Mouse (Mus musculus): Measurements from ENCODE around the gene Kcnmb3.

Kcnmb3 gene

DNA sequence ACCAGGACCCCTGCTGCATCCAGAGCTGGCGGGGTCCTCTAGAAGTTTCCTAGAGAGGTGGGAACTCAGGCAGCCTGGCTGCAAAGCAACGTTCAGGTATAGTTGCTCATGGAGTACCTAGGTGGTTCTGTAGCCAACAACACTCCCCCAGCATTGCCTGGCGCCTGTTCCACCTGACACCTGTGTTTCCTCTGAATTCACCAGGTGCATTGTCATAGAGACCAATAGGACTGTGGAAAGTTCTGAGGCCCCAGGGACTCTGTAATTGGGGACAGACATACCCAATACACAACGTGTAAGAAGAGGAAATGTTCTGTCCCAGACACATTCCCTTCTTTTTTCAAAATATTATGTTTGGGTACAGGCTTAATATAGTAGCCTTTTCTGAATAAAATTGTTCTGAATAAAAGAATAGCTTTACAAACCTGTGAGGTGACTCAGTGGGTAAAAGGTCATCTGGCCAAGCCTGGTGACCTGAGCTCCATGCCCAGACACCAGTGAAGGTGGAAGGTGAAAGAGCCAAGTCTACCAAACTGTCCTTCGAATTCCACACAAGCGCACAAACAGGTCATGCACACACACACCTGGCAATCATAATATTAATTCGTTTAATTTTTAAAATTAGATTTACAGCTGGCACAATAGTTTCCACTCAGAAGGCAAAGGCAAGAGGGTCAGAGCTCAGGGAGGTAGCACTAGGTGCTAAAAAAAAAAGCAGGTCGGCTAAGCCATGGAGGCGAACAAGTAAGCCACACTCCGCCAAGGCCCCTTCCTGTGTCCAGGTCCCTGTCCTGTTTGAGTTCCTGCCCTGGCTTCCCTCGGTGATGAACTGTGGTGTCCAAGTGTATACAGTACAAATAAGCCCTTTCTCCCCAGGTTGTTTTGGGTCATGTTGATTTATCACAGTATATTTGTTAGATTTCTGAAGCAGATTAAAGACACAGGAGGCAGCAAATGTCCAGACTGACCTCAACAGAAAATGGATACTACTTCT, at the start of gene Kcnmb3:
Gene Kcnmb3, minus strand, starts transcription at position 135 of the 994 bp plus-strand sequence.
- DNase-seq = no peak

DNA sequence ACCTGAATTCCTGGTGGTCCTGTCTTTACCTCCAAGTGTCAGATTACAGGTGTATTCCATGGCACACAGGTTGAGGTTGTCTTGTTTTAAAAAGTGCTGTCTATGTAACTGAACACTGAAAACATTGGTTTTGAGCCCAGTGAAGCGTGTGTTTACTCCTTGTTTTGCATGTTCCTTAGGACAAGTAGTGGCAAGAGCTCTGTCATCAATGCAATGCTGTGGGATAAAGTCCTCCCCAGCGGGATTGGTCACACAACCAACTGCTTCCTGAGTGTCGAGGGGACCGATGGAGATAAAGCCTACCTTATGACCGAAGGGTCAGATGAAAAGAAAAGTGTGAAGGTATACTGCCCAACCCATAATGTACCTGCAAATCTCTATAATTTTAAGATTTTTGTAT, 46.1 kb upstream of the Kcnmb3 start:
- no peak for DNase-seq

DNA sequence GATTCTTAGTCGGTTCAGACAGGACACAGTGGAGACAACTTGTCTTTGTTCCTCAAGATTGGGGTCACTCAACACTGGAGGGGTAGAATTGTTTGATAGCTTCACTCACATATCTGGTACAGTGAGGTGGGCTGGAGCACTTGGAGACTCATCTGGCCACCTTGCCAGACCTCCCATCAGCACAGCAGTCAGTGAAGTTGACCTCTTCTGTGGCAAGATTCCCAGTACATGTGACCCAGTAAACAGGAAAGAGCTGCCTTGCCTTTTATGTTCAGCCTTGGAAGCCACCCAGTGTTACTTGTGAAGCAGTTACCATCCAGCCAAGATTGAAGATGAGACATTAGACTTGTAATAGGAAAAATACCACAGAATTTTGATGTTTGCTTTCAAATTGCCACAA, 45.5 kb upstream of the Kcnmb3 start:
- DNase-seq = peak; percentile 21

DNA sequence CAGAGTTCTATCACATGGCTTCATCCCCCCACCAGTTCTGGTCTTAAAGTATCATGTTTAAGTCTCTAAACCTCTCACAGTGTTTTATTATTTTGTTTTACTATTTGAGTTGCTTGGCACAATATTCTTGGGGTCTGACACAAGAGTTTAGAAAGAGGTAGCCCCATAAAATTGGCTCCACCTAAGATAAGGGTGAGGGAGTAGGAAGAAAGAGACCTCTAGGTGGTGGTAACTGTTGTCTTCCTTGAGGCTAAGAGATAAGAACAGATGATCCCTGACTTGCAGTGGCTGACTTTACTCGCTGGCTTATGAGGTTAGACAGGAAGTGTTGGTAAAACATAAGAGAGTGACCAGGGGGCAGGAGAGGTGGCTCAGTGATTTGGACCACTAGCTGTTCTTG, 43.7 kb upstream of the Kcnmb3 start:
- DNase-seq = no peak

DNA sequence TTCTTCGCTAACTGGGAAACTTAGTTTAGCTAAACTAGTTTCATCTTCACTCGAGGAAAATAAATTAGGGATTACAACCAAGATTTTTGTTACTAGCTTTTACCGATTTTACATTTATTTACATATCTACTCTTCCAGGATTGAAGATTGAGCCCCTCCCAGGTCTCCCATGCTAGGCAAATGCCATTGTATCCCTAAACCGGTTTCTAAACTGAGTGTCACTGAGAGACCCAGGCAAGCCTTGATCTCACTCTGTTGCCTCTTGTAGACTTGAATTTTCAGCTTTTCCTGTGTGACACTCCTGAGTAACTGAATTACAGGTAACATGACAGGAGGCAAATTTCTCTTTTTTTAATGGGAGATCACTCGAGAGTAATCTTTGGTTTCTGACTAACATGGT, 38.0 kb upstream of the Kcnmb3 start:
- DNase-seq = no peak

DNA sequence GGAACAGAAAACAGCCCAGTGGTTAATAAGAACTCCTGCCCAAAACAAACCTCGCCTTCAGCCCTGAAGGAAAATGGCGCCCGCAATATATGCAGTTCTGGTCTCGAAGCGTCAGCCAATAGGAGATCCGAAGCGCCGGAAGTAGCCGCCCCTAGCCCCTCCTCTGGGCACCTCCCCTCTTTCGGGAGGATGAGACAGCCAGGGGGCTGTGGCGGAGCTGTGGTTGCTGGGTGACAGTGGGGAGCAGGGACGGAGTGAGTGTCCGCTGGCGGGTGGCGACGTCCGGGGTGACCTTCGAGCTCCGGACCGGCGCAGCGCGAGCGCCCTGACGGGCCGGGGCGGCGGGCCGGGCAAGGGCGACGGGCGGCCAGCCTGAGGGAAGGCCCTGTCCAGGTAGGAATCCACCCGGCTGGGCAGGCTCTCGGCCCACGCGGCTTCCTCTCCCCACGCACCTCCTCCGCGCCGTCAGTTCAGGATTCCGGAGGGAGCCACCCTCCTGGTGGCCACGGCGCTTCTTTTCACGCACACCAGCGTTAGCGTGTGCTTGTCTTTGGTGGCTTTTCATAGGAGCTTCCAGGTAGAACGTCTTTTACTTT, 37.4 kb upstream of the Kcnmb3 start, which contains the start of gene Mfn1:
Gene Mfn1, plus strand, starts transcription at position 163 of the 596 bp plus-strand sequence.
- DNase-seq = peak; percentile 94

DNA sequence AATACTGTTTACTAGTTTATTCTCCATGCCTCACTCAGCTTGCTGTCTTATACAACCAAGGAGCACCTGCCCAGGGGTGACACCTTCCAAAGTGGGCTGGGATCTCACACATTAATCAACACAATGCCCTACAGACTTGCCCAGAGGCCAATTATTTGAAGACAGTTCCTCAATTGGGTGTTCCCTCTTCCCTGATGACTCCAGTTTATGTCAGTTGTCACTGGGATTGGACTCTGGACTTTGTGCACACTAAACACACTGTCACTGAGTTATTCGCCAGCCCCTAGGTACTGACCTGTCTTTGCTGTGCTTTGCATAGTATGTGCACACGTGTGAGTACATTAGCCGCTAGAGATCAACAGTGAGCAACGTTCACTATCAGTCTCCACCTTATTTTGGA, 35.1 kb upstream of the Kcnmb3 start:
- DNase-seq = no peak

DNA sequence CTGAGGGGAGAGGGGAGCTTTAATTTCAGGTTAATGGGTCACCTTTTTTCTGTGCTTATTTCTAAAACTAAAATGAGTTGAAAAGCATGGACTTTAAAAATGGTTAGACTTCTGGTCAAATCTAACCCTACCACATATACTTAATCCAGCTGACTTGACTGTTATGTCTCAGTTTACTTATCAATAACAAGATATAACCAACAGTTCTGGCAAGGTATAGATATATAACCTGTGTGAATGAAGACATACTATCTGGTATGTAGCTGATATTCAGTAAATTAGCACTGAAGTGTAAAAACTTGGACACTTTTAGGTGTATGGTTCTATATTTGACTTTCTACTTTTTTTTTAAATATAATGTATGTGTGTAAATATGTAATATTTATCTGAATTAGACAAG, 21.5 kb upstream of the Kcnmb3 start:
- DNase-seq = no peak

DNA sequence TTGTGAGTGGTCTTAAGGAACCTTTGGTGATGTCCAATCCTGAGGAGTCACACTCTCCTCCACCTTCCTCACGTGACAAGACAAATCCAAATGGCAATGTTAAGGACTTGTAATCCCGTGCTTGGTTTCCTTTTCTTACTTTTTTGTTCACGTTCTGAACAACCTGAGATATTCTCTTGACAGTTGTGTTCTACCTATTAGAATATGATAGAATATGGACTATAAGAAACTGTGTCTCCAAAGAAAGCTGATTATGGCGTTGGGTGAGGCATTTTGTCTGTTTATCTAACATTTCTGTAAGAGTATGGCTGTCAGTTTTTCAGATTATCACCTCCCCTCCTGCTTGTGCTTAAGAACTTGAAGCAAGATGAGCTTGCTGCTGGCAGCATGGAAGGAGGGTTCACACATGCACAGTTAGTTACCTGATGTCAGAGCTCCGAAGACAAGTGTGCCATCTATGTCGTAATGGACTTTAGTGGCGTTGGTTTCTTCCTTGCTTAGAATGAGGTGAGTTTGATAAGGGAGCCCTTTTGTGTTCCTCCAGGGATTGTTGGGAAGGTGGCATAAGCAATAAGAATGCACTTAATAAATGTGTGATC, 20.8 kb upstream of the Kcnmb3 start:
- no peak for DNase-seq

DNA sequence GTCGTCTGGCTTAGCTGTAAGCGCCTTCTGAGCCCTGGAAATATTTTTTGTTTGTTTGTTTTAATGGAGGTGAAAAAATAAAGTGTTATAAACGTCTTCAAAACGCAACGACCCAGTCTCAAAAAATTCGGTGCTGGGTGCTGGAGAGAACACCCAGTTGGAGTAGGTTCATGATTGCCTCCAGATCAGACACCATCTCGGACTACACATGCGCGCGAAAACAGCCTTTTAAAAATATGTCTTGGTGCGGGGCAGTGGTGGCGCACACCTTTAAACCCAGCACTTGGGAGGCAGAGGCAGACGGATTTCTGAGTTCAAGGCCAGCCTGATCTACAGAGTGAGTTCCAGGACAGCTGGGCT, 19.1 kb upstream of the Kcnmb3 start:
- DNase-seq = no peak

DNA sequence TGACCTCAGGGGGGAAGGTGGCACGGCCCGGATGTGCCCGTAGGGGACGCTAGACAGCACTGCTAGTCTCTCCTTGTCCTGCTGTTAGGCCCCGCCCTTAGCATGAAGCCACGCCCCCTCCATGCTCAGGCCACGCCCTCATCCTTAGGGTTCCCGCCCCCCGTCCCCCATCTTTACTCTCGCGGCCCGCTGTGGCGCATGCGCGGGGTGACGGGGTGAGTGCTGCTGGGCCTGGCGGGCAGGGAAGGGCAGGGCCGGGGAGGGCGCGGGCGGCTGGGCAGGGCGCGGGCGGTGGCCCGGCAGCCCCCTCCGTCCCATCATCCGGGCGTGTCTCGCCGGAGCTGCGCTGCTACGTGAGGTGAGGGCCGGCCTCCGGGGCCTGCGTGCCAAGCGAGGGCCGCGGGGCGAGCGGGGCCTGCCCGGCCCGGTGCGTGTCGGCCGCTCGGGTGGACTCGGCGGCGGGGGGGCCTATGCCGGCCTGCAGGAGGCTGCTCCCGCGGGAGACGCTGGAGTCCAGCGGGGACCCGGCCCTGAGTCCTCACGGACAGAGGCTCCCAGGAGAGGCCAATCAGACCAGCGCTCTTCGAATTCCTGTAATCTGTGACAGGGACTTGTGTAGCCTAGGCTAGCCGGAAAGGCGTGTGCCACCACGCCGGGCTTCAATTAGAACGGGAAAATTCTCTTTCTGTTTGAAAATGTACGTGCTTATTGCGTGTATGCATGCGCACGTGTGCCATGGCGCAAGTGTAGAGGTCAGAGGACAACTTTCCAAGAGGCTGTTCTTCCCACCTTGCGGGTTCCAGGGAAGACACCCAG, 18.6 kb upstream of the Kcnmb3 start:
- DNase-seq = peak; percentile 90

DNA sequence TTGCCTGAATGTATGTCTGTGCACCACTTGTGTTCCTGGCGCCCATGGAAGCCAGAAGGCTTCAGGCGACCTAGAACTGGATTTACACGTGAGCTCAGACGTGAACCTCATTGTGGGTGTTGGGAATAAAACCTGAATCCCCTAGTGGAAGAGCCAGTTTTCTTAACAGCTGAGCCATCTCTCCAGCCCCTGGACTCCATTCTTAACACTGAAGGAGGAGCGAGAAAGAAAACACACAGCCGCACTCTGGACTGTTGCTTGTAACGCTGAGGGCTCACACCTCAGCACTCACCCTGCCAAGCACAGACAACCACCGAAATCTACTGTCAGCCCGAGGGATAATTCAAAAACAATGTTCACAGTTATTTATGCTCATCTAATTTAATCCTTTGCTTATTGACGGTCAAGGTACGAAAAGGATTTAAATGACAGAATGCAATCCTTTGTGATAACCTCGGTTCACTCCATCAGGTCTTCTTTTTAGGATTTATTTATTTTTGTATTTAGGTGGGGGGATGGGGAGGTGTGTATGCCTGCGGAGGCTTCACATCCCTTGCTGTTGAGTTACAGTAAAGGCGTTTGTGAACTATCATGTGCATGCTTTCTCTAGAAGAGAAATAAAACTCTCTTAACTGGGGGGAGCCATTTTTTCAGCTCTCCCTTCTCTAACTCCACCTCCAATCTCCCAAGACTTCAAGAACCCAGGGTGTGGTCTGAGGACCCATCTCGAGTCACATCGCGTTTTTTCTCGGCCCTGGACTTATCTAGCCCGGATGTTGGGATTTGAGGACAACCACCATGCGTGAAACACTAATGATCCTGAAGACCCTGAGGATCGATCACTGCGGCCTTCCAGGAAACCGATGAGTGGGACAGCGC, 17.7 kb upstream of the Kcnmb3 start, which contains the start of gene Zfp639:
Gene Zfp639, plus strand, starts transcription at position 764 of the 879 bp plus-strand sequence.
- no peak for DNase-seq

DNA sequence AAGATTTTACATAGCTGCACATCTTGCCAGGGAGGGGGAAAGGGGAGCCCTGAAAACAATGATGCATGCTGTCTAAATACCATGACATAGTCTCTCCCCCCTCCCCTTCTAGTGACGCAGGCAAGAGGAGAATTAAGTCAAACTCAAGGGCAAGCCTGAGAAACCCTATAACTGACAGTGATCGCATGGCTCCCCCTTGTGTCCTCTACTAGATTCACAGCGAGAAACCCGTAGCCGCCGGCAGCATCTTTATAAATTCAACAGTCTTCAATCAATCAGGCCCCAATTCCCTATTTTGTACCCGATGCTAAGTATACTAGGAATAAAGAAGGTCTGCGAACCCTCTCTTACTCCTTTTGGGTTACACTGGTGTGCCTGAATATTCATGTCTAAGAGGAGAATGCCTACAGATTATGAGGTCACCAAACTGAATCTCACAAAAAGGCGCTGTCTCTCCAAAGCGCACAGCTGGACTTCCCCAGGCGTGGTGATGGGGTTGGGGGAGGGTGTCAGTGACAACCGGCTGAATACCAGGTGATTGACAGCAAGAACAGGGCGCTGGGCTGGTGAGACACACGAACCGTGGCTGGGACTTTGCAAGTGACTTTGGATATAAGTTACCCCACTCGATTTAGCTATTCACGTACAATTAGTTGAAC, 16.8 kb upstream of the Kcnmb3 start:
- DNase-seq = peak; percentile 59

DNA sequence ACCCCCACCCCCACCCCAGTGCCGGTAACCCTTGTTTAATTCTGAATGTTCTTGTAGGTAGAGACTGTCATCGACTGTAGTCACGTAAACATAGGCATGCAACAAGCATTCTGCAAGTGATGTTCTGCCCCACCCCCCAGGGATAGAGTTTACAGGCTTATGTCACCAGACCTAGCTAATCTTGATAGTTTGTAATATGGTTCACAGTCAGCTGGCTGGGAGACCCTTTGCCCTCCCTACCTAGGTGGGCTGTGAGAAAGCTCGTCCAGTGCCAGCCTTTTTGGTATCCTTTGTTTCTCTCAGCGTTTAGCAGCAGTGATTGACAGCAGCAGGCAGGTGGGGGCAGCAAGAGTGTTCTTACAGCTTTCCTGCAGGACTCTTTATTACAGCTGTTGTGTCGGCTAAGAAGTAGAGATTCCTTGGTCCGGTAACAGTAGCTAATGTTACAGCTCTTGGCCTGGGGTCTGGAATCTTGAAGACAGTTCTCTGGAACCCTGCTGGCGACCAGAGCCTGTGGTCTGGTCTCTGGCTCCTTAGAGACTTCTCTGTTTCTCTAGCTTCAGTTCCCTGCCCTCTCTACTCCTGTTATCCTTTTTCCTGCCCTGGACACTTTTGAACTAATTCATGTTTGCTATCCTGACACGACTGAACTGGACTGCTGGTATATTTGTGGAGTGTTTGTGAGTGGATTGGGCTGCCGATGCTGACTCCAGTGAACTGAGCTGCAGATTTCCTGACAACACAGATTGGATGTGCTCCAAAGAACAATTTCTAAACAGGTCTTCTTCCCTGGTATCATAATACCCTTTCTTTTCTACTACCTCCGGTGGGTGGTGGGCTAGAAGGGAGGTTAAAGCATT, 14.6 kb upstream of the Kcnmb3 start:
- DNase-seq = no peak

DNA sequence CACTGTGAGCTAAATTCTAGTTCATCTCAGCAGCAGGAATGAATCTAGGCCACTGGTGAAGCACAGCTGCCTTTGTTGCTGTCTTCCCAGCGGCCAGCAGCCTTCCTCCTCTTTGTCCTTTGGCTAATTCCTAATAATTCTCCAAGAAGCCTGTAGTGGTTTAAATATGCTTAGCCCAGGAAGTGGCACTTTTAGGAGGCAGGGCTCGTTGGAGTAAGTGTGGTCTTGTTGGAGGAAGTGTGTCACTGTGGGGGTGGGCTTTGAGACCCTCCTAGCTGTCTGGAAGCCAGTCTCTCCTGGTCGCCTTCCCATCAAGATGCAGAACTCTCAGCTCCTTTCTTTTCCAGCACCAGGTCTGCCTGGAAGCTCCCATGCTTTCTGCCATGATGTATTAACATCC, 13.8 kb upstream of the Kcnmb3 start:
- no peak for DNase-seq

DNA sequence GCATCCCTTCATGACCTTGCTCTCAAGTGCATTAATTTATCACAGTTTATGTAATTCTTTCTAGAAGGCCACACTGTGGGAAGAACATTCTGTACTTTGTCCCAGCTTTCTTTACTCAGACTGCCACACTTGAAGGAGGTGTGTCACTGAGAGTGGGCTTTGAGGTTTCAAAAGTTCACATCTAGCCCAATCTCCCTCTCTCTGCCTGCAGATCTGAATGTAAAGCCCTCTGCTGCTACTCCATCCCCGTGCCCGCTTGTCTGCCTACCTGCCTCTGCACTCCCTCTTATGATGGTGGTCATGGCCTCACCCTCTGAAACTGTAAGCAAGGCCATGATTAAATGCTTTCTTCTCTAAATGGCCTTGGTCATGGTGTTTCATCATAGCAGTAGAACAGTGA, 8.3 kb upstream of the Kcnmb3 start:
- no peak for DNase-seq

DNA sequence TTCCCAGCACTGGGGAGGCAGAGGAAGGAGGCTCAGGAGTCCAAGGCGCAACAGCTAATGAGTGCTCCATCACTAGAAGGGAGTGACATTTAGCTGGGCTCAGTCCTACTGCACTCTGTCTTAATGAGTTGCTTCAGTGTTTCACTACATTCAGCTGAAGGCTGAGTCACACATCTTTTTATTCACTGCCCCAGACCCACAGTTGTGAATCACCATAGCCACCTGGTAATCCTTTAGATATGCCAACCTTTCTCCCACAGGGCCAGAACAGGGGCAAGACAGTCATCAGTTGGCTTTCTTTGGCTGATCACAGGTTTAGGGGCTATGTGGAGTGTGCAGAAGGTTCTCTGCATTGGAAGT, 4.7 kb upstream of the Kcnmb3 start:
- no peak for DNase-seq

DNA sequence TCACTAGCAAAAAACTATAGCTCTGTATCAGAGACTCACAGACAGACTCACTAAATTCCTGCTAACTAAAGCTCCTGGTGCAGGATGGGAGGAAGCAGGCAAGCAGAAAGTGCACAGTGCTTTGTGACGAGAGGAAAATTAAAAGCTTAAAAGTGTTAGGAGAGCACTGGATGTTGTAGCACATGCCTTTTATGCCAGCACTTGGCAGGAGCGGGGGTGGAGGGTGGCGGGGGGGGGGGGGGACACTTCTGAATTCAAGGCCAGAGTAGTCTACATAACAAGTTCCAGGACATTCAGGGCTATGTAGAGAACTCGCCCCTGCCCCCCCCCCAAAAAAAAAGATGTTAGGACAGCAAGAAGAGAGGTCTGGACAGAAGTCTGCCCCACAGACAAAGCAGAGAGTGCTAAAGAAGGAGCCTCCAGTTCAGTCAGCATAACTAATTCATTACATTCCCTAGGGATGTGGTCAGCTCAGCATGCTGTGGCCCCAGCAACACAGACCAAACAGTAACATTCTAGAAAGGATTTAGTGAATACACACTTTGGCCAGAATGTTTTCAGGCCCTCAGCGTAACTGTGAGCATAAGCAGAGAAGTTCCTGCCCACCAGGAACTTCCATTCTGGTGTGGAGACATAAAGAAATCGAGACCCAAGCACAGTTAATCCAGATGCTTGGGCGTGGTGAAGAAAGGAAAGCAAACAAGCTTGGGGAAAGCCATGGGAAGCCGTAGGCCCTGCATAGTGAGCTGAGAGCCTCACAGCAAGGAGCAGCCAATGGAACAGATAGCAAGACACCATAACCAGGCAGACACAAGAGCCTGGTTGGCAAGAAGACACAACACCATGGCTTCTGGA, 4.1 kb upstream of the Kcnmb3 start:
- no peak for DNase-seq

DNA sequence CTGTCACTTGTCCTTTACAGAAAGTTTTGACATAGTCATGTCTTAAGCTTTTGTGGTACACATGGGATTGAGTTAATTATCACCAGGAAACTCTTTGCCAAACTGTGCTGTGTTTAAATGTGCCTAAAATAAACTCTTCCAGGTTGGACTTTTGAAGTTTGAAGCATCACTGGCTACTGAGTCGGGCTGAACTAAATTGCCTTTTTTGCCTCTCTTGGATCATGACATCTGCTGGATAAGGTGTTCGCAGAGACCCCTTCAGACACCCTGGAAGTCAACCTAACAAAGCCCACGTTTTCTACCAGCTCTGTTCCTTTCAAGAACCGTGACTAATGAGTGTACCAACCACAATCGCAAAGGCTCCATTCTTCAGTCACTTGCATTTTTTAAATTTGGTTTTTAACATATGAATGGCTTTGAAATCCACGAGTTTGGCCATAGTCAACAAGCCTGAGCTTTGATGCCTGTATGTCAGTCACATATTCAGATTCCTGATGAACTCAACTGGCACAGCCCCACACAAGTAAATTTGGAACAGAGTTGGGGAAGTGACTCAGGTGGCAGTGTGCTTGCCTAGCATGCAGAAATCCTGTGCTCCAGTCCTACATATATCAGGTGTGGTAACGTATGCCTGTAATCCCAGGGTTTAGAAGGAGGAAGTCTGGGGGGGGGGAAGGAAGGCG, 3.2 kb upstream of the Kcnmb3 start:
- DNase-seq = no peak
